Mouse (Mus musculus) limb, embryonic 14.5 days (tissue): ENCODE data around the gene Gm17018. TPM values are rescaled to one million over a fixed set of nuclear protein-coding genes. Genes with fewer than 3 reads are reported as not detected.

Experiments
- ATAC-seq: fragments of 200-750 bp; cut with Nextera tagmentation; 2 replicates; pipeline ENCODE4 v1.8.0; 2017; ENCODE audit warnings: low read depth, moderate number of reproducible peaks, moderate TSS enrichment; ENCODE audit not compliant: low FRiP score
- DNase-seq: peaks from one replicate; pipeline ENCODE4 v3.0.0-alpha.2; 2015; ENCODE audit warnings: low spot score
- H3K27ac ChIP-seq: fragments of 300-500 bp; sonication (generic); replicated peaks from 2 replicates; pipeline ENCODE4 v1.5.1; 2014; ENCODE audit warnings: low read depth, mild to moderate bottlenecking, low read length, moderate library complexity, mixed read lengths
- H3K27me3 ChIP-seq: fragments of 300-500 bp; sonication (generic); 2 replicates; pipeline ENCODE4 v1.6.1; 2014; ENCODE audit warnings: low read length, mixed read lengths; ENCODE audit not compliant: control insufficient read depth, insufficient read depth
- H3K36me3 ChIP-seq: fragments of 300-500 bp; sonication (generic); 2 replicates; pipeline ENCODE4 v1.6.1; 2014; ENCODE audit warnings: mild to moderate bottlenecking, low read length, moderate library complexity, mixed read lengths; ENCODE audit not compliant: control insufficient read depth, insufficient read depth
- H3K4me1 ChIP-seq: fragments of 300-500 bp; sonication (generic); 2 replicates; pipeline ENCODE4 v1.6.1; 2014; ENCODE audit warnings: antibody characterized with exemption, low read length, mixed read lengths; ENCODE audit not compliant: control insufficient read depth, insufficient read depth
- H3K4me2 ChIP-seq: fragments of 300-500 bp; sonication (generic); replicated peaks from 2 replicates; pipeline ENCODE4 v1.6.1; 2014; ENCODE audit warnings: low read depth, mild to moderate bottlenecking, low read length, moderate library complexity; ENCODE audit not compliant: severe bottlenecking
- H3K4me3 ChIP-seq: fragments of 300-500 bp; sonication (generic); replicated peaks from 2 replicates; pipeline ENCODE4 v1.5.1; 2014; ENCODE audit warnings: low read length
- H3K9ac ChIP-seq: fragments of 300-500 bp; sonication (generic); 2 replicates; pipeline ENCODE4 v1.6.1; 2014; ENCODE audit warnings: mild to moderate bottlenecking, low read depth, low read length, moderate library complexity; ENCODE audit not compliant: severe bottlenecking
- H3K9me3 ChIP-seq: fragments of 300-500 bp; sonication (generic); 2 replicates; pipeline ENCODE4 v1.6.1; 2016; ENCODE audit warnings: low read length; ENCODE audit not compliant: control insufficient read depth
- POLR2A ChIP-seq: fragments of 200-500 bp; IDR thresholded peaks from 2 replicates; pipeline ENCODE4 v1.8.0; 2012; ENCODE audit warnings: inconsistent platforms, mild to moderate bottlenecking, moderate library complexity, borderline replicate concordance; ENCODE audit not compliant: insufficient read depth, insufficient read length; ENCODE audit errors: extremely low read depth
- WGBS: fragments of 180-500 bp; shearing (Covaris S2); extraction: QIAGEN DNeasy Blood & Tissue Kit; methylation state at CpG from one replicate; pipeline ENCODE4 v1.1.7; 2014; 5-methylcytosine and 5-hydroxymethylcytosine counted together
- polyA plus RNA-seq, 2 experiments: library from polyadenylated mRNA; depleted of rRNA in 1 of 2; stranded (reverse) in 1 of 2; unstranded in 1 of 2; fragments of >200 nt; fragmentation: Nextera tagmentation in 1 of 2; extraction: Ambion mirVana in 1 of 2; gene quantifications; 2 replicates each; pipeline versions ENCODE4 v1.2.1 to v1.2.3; 2012 to 2014

Gm17018 gene
- polyA plus RNA-seq, 2 experiments, result 15.9 to 39.6 TPM

DNA sequence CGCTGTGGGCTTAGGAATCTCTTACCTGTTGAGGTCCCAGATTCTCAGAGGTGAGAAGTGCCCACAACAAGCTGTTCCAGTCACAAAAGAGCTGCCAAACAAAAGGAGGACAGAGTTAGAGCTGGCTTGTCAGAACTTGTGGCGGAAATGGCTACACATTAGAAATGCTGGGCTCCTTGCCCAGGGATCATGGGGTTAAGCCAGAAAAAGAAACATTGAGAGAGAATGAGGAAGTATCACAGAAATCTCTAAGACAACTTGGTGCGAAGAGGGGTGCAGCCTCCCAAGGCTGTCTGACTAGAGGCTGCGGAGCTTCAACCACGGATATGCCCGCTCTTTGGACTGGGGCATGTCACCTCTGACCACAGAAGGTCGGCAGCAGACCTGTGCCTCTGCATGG lies 31.3 kb downstream of the Gm17018 start:
- Histone ChIP-seq H3K36me3 (peaks cover 3% of the 10 kb centered on the region), H3K9ac (no peak overlapping the region), H3K27me3 (no peaks in the 10 kb centered on the region), H3K4me3 (no peak overlapping the region), H3K27ac (no peak overlapping the region), H3K9me3 (no peaks in the 10 kb centered on the region), H3K4me1 (no peaks in the 10 kb centered on the region), H3K4me2 (no peak overlapping the region)
- DNase-seq (no peak), ATAC-seq (no peak)
- TF ChIP-seq POLR2A, result no peak
- WGBS, result 83% methylated on average over 7 of the region's 7 CpGs

DNA sequence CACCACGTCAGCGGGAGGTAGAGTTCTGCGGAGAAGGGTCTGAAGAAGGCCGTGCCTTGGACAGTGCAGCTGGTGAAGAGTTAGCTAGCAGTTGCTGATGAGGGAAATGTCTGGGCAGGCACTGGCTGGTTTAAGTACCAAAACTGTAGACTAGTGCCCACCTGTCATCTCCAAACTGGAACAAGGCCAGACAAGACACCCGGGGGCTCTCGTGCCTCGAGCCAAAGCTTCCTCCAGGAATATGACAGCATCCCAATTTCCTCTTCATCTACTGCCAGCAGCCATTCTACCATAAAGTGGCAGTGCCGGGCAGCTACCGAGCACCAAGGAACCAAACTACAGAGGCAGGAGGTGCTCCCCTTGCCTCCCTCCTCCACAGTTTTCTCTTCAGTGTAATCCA lies 32.5 kb downstream of the Gm17018 start:
- no peak for TF ChIP-seq POLR2A
- H3K9me3 ChIP-seq, result no peaks in the 10 kb centered on the region
- H3K9ac ChIP-seq, result no peak overlapping the region
- WGBS, result 84% methylated on average over 9 of the region's 9 CpGs
- no peaks in the 10 kb centered on the region for H3K27me3 ChIP-seq
- no peak overlapping the region for H3K4me3 ChIP-seq
- no peaks in the 10 kb centered on the region; the same call in none of the 2 replicates for H3K36me3 ChIP-seq
- no peaks in the 10 kb centered on the region for H3K4me1 ChIP-seq
- H3K27ac ChIP-seq, result no peak overlapping the region
- no peak for DNase-seq
- no peak overlapping the region for H3K4me2 ChIP-seq
- no peak for ATAC-seq

DNA sequence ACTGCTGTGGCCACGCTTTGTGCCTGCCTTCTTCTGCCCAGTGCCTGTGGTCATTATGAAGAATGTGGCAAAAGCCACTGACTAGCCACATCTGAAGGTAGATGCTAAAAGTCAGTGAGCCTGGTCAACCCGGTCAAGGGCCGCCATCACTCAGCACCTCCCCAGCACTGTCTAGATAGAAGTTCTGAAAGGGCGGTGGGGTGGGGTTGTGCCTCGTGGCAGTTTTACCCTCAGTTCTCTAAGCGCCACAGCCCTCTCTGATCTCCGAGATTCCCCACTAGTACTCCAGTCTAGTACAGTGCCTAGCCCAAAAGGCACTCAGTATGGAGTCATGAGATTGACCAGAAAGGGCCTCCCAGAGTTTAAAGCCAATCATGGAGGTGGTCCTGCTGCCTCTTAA lies 33.7 kb downstream of the Gm17018 start:
- Histone ChIP-seq H3K4me2 (no peak overlapping the region), H3K27me3 (no peaks in the 10 kb centered on the region), H3K27ac (no peak overlapping the region), H3K4me1 (no peaks in the 10 kb centered on the region), H3K36me3 (no peaks in the 10 kb centered on the region; the same call in none of the 2 replicates), H3K9me3 (no peaks in the 10 kb centered on the region), H3K4me3 (no peak overlapping the region), H3K9ac (no peak overlapping the region)
- DNase-seq, result no peak
- ATAC-seq, result no peak
- WGBS, result 91% methylated on average over 7 of the region's 7 CpGs
- no peak for TF ChIP-seq POLR2A

DNA sequence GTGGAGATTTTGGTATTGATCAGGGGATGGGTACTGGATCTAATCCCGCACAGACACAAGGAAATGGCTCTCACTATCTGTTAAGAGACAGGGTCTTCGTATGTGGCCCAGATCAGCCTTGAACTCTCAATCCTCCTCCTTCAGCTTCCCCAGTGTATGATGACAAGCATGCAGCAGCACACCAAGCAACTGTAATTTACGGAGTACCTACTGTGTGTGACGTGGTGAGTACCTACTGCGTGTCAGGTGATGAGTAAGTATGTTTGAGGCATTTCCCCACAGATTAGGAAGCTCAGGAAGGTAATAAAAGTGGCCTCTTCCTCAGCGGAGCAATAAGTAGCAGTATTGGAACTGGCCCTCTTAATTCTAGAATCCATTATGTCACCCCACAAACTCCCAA lies 35.1 kb downstream of the Gm17018 start:
- Histone ChIP-seq H3K4me3 (no peak overlapping the region), H3K27me3 (no peaks in the 10 kb centered on the region), H3K4me1 (no peaks in the 10 kb centered on the region), H3K9me3 (no peaks in the 10 kb centered on the region), H3K27ac (no peak overlapping the region), H3K9ac (no peak overlapping the region), H3K4me2 (no peak overlapping the region), H3K36me3 (no peaks in the 10 kb centered on the region; the same call in 1 of the 2 replicates)
- no peak for DNase-seq
- no peak for ATAC-seq
- no peak for TF ChIP-seq POLR2A
- WGBS, result 88% methylated on average over 6 of the region's 6 CpGs

DNA sequence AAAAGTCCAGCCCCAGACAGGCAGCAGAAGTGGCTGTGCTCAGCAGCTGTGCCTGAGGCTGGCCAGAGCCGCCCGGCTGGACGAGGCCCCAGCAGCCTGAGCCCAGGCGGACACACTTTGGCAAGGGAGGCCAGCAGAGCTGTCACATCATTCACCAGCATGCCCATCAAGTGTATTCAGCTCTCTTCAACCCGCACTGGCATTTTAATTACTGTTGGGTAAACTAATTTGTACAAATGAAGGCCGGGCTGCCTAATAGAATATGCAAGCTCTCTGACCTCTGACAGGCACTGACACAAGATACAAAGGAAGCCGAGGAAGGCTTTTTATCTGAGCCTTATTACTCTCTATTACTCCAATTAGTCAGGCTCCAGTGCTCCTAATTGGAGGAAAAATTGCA lies 35.6 kb downstream of the Gm17018 start:
- TF ChIP-seq POLR2A, result no peak
- no peak for ATAC-seq
- 37% methylated on average over 7 of the region's 7 CpGs for WGBS

DNA sequence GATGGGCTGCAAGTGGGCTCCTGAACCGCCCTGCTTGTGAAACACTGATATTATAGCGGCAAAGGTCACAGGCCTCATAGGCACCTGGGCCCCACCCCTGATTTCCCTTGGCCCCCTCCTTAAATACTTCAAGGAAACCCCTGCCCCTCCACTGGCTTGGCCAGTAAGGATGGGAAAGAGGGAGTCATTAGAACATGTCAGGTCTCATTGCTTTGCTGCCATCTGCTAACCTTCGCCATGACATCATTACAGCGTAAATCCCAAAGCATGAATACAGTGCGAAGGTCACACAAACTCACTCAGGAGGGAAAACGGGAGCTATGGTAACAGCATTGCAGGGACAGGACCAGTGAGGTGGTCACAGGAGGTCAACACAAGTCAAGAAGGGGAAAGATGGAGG lies 36.0 kb downstream of the Gm17018 start:
- WGBS, result 68% methylated on average over 6 of the region's 6 CpGs
- H3K27me3 ChIP-seq, result no peaks in the 10 kb centered on the region
- H3K9me3 ChIP-seq, result no peaks in the 10 kb centered on the region
- no peaks in the 10 kb centered on the region for H3K4me1 ChIP-seq
- no peaks in the 10 kb centered on the region; the same call in 1 of the 2 replicates for H3K36me3 ChIP-seq
- H3K27ac ChIP-seq, result no peak overlapping the region
- no peak overlapping the region for H3K4me2 ChIP-seq
- ATAC-seq (no peak), DNase-seq (no peak)
- H3K9ac ChIP-seq, result no peak overlapping the region
- no peak for TF ChIP-seq POLR2A
- no peak overlapping the region for H3K4me3 ChIP-seq

More for the DNA sequence above, 35.6 kb downstream of the Gm17018 start:
- Histone ChIP-seq H3K4me3 (no peak overlapping the region), H3K36me3 (no peaks in the 10 kb centered on the region; the same call in 1 of the 2 replicates), H3K4me2 (no peak overlapping the region), H3K9ac (no peak overlapping the region), H3K27me3 (no peaks in the 10 kb centered on the region), H3K4me1 (no peaks in the 10 kb centered on the region), H3K9me3 (no peaks in the 10 kb centered on the region), H3K27ac (no peak overlapping the region)
- DNase-seq, result no peak
